Mouse (Mus musculus): ENCODE measurements around the gene Selenom. TPM values are rescaled to one million over a fixed set of nuclear protein-coding genes. Genes with fewer than 3 reads are reported as not detected.

Selenom gene
- polyA plus RNA-seq, 1 experiment: 243 TPM

DNA sequence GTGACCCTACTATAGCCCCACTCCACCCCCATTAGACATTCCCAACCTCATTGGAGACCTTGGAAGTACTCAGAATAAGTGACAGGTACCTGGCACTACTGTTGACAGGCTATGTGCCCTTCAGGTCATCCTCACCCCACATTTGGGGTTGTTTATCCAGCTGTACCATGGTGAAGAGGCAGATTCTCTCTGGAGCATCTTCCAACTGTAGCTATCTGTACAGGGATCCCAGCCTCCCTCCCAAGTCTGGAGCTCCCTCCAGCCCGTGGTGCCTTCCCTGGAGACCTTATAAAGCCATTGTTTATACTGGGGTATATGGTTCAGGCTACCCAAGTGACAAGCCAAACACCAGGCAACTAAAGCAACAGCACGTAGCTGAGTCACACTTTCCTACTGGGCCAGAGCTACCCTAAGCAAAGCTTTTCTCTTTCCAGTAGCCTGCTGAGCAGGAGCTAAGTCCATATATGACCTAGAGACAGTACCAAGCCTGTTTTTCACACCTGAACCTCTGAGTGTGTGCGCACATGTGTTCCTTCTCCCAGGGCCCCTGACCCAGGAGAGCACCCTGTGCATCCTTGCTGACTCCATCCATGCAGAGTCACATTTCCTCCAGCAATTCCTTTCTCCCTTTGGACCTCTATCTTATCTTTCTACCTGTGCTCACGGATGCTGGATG lies 4.7 kb downstream of the Selenom start:
- H3K4me3 ChIP-seq (ENCODE audit: insufficient read depth, low read length): no peak overlapping the region
- TF ChIP-seq CTCF (IDR thresholded peaks at IDR 0.05; ENCODE audit: extremely low read depth, insufficient read depth, low read length) (no peak), POLR2A (IDR thresholded peaks at IDR 0.05; ENCODE audit: extremely low read depth, insufficient read depth, low read length) (no peak)
- H3K27ac ChIP-seq (ENCODE audit: insufficient read depth, low read length): no peak overlapping the region
- H3K4me1 ChIP-seq (ENCODE audit: control insufficient read depth, insufficient read depth, low read length): peaks cover 7% of the 10 kb centered on the region

DNA sequence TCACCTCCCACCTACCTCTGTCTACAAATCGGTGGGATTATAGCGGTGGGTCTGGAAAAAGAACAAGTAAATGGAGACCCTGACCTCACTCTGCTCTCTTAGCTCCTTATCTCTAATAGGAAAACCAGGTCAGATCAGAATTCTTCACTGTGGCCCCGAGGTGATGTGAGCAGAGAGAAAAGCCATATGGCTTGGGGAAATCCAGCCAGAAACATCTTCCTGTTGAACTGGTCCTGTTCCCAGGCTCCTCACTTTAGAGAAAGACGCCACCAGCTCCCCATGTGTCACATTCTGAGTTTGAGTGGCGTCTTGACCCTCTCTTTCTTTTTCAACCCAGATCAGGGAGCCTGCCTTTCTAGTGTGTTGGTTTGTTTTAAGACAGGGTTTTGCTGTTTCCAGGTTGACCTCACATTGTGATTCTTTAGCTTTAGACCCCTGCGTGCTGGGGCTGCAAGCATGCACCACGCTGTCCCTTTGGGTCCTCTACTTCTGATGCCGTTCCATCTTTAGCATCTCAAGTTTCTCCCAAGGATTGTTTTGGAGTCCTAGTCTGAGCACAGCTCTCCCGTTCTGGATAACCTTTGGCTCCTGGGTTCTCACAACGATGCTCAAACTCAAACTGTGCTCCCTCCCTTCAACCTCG lies 5.4 kb downstream of the Selenom start:
- Histone ChIP-seq H3K27ac (ENCODE audit: insufficient read depth, low read length) (no peak overlapping the region), H3K4me1 (ENCODE audit: control insufficient read depth, insufficient read depth, low read length) (peaks cover 7% of the 10 kb centered on the region), H3K4me3 (ENCODE audit: insufficient read depth, low read length) (no peak overlapping the region)
- TF ChIP-seq CTCF (IDR thresholded peaks at IDR 0.05; ENCODE audit: extremely low read depth, insufficient read depth, low read length) (no peak), POLR2A (IDR thresholded peaks at IDR 0.05; ENCODE audit: extremely low read depth, insufficient read depth, low read length) (no peak)

GRCm38 (mm10) chr11:3520919-3521318 lies 6.4 kb downstream of the Selenom start:
- Histone ChIP-seq H3K27ac (ENCODE audit: insufficient read depth, low read length) (no peak overlapping the region), H3K4me1 (ENCODE audit: control insufficient read depth, insufficient read depth, low read length) (peaks cover 6% of the 10 kb centered on the region), H3K4me3 (ENCODE audit: insufficient read depth, low read length) (no peak overlapping the region)
- TF ChIP-seq POLR2A (IDR thresholded peaks at IDR 0.05; ENCODE audit: extremely low read depth, insufficient read depth, low read length) (no peak), CTCF (IDR thresholded peaks at IDR 0.05; ENCODE audit: extremely low read depth, insufficient read depth, low read length) (no peak)

GRCm38 (mm10) chr11:3521339-3522224 lies 7.1 kb downstream of the Selenom start:
- peaks cover 2% of the 10 kb centered on the region; the same call in 1 of the 2 replicates for H3K4me1 ChIP-seq (ENCODE audit: control insufficient read depth, insufficient read depth, low read length)

GRCm38 (mm10) chr11:3522285-3523000 lies 8.0 kb downstream of the Selenom start:
- Histone ChIP-seq H3K4me3 (ENCODE audit: insufficient read depth, low read length) (no peak overlapping the region), H3K27ac (ENCODE audit: insufficient read depth, low read length) (no peak overlapping the region), H3K4me1 (ENCODE audit: control insufficient read depth, insufficient read depth, low read length) (no peaks in the 10 kb centered on the region)
- no peak for TF ChIP-seq CTCF (IDR thresholded peaks at IDR 0.05; ENCODE audit: extremely low read depth, insufficient read depth, low read length)
- no peak for TF ChIP-seq POLR2A (IDR thresholded peaks at IDR 0.05; ENCODE audit: extremely low read depth, insufficient read depth, low read length)

More at GRCm38 (mm10) chr11:3521339-3522224, 7.1 kb downstream of the Selenom start:
- Histone ChIP-seq H3K27ac (ENCODE audit: insufficient read depth, low read length) (no peak overlapping the region), H3K4me3 (ENCODE audit: insufficient read depth, low read length) (no peak overlapping the region)
- TF ChIP-seq CTCF (IDR thresholded peaks at IDR 0.05; ENCODE audit: extremely low read depth, insufficient read depth, low read length) (no peak), POLR2A (IDR thresholded peaks at IDR 0.05; ENCODE audit: extremely low read depth, insufficient read depth, low read length) (no peak)

GRCm38 (mm10) chr11:3523840-3524582 lies 9.5 kb downstream of the Selenom start:
- no peaks in the 10 kb centered on the region for H3K4me1 ChIP-seq (ENCODE audit: control insufficient read depth, insufficient read depth, low read length)
- H3K4me3 ChIP-seq (ENCODE audit: insufficient read depth, low read length): no peak overlapping the region
- TF ChIP-seq CTCF (IDR thresholded peaks at IDR 0.05; ENCODE audit: extremely low read depth, insufficient read depth, low read length): no peak
- TF ChIP-seq POLR2A (IDR thresholded peaks at IDR 0.05; ENCODE audit: extremely low read depth, insufficient read depth, low read length): no peak
- no peak overlapping the region for H3K27ac ChIP-seq (ENCODE audit: insufficient read depth, low read length)

- no peak overlapping the region for H3K27ac ChIP-seq (ENCODE audit: insufficient read depth, low read length)
- H3K4me1 ChIP-seq (ENCODE audit: control insufficient read depth, insufficient read depth, low read length): no peaks in the 10 kb centered on the region
- no peak overlapping the region for H3K4me3 ChIP-seq (ENCODE audit: insufficient read depth, low read length)
- TF ChIP-seq POLR2A (IDR thresholded peaks at IDR 0.05; ENCODE audit: extremely low read depth, insufficient read depth, low read length): no peak
- TF ChIP-seq CTCF (IDR thresholded peaks at IDR 0.05; ENCODE audit: extremely low read depth, insufficient read depth, low read length): no peak
Measured at GRCm38 (mm10) chr11:3525560-3525959, 11.1 kb downstream of the Selenom start.

DNA sequence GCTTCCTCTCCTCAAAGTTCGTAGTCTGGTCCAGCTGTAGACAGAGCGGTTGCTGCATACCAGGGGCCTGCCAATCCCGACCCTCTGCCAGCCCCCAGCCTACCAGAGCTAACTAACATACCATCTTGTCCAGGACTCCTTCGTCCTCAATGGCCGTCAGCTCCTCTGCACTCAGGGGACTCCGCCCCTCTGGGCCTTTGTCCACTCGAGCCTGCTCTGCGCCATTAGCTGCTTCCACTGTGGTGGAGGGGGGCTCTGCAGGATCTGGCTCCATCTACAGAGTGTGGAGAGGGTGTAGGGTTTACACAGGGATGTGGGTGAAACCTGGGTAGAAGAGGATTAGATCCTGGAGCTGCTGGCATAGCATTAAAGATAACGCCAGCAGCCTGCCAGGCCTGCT lies 11.7 kb downstream of the Selenom start:
- no peak for TF ChIP-seq CTCF (IDR thresholded peaks at IDR 0.05; ENCODE audit: extremely low read depth, insufficient read depth, low read length)
- TF ChIP-seq POLR2A (IDR thresholded peaks at IDR 0.05; ENCODE audit: extremely low read depth, insufficient read depth, low read length): no peak
- H3K4me1 ChIP-seq (ENCODE audit: control insufficient read depth, insufficient read depth, low read length): no peaks in the 10 kb centered on the region
- H3K4me3 ChIP-seq (ENCODE audit: insufficient read depth, low read length): no peak overlapping the region
- H3K27ac ChIP-seq (ENCODE audit: insufficient read depth, low read length): no peak overlapping the region
